Mouse (Mus musculus) A20 (cell line): ENCODE data around the gene Rfx4.

ENCODE experiments used
- DNase-seq: peaks from one replicate; pipeline ENCODE4 v3.0.0-alpha.2; 2011; ENCODE audit warnings: low read depth, low spot score

Rfx4 gene

GRCm38 (mm10) chr10:84910194-84910593, 154.3 kb downstream of the Rfx4 start:
- no peak for DNase-seq

GRCm38 (mm10) chr10:84910758-84911384, 155.0 kb downstream of the Rfx4 start:
- no peak for DNase-seq

GRCm38 (mm10) chr10:84913148-84913547, 157.3 kb downstream of the Rfx4 start:
- no peak for DNase-seq

- DNase-seq = no peak
These were observed 159.6 kb downstream of the Rfx4 start for GRCm38 (mm10) chr10:84915476-84915875.

GRCm38 (mm10) chr10:84916810-84917730, 161.2 kb downstream of the Rfx4 start, which contains the start of gene Ric8b:
Gene Ric8b (plus strand): TSS chr10:84917616.
- DNase-seq = peak; percentile 97

- no peak for DNase-seq
These were observed 161.9 kb downstream of the Rfx4 start for GRCm38 (mm10) chr10:84917731-84918095.

- no peak for DNase-seq
These were observed 170.5 kb downstream of the Rfx4 start for GRCm38 (mm10) chr10:84926336-84926735.

- no peak for DNase-seq
These were observed 171.0 kb downstream of the Rfx4 start for GRCm38 (mm10) chr10:84926885-84927284.

- DNase-seq = peak; percentile 4
These were observed 172.6 kb downstream of the Rfx4 start for GRCm38 (mm10) chr10:84928465-84928864.

- DNase-seq = peak; percentile 82
These were observed 179.8 kb downstream of the Rfx4 start for GRCm38 (mm10) chr10:84935553-84936209.

- no peak for DNase-seq
These were observed 181.1 kb downstream of the Rfx4 start for GRCm38 (mm10) chr10:84936832-84937515.

- DNase-seq = no peak
These were observed 182.4 kb downstream of the Rfx4 start for GRCm38 (mm10) chr10:84938094-84938820.

GRCm38 (mm10) chr10:84938886-84939285, 183.0 kb downstream of the Rfx4 start:
- DNase-seq = no peak

- no peak for DNase-seq
These were observed 184.5 kb downstream of the Rfx4 start for GRCm38 (mm10) chr10:84940356-84940755.

- DNase-seq = peak; percentile 7
These were observed 189.8 kb downstream of the Rfx4 start for GRCm38 (mm10) chr10:84945692-84946091.

GRCm38 (mm10) chr10:84948970-84949683, 193.3 kb downstream of the Rfx4 start:
- DNase-seq = no peak

- no peak for DNase-seq
These were observed 193.8 kb downstream of the Rfx4 start for GRCm38 (mm10) chr10:84949684-84950010.

GRCm38 (mm10) chr10:84950384-84950783, 194.5 kb downstream of the Rfx4 start:
- no peak for DNase-seq

GRCm38 (mm10) chr10:84954236-84954635, 198.4 kb downstream of the Rfx4 start:
- no peak for DNase-seq
